Mouse (Mus musculus) thymus, adult 2 months (tissue): ENCODE data around the gene Xntrpc.

ENCODE experiments used
- CTCF ChIP-seq: fragments of 200-500 bp; IDR thresholded peaks from 2 replicates; pipeline ENCODE4 v1.5.1; 2012; ENCODE audit warnings: mild to moderate bottlenecking, control low read depth, low read length, moderate library complexity, borderline replicate concordance; ENCODE audit not compliant: control insufficient read depth, poor library complexity, insufficient read depth; ENCODE audit errors: extremely low read depth
- POLR2A ChIP-seq: fragments of 200-500 bp; IDR thresholded peaks from 2 replicates; pipeline ENCODE4 v1.6.1; 2012; ENCODE audit warnings: mild to moderate bottlenecking, low read length, control low read depth, moderate library complexity; ENCODE audit not compliant: control insufficient read depth, poor library complexity, insufficient read depth; ENCODE audit errors: extremely low read depth

DNA sequence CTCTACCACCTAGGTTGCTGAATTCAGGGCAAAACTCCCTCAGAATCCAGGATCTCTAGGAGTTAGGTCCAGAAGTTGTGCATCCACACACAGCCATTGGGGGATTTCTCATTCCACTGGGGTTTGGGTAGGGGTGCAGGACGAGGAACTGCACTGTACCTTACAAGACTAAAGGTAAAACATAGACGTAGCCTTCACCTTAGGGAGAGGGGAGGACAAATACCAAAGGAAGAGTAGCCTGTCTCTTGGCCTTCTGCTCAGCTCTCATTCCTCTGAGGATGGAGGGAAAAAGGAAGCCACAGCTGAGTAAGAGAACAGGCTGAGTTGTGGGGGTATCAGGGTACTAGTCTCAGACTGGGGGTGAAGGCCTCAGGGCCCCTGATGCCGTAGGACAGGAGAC, 46.9 kb upstream of the Xntrpc start, which contains the start of gene Il18bp:
- TF ChIP-seq CTCF = no peak
- no peak for TF ChIP-seq POLR2A
